ENCODE assay signal across 9 mouse cellular contexts in the genomic region with DNA sequence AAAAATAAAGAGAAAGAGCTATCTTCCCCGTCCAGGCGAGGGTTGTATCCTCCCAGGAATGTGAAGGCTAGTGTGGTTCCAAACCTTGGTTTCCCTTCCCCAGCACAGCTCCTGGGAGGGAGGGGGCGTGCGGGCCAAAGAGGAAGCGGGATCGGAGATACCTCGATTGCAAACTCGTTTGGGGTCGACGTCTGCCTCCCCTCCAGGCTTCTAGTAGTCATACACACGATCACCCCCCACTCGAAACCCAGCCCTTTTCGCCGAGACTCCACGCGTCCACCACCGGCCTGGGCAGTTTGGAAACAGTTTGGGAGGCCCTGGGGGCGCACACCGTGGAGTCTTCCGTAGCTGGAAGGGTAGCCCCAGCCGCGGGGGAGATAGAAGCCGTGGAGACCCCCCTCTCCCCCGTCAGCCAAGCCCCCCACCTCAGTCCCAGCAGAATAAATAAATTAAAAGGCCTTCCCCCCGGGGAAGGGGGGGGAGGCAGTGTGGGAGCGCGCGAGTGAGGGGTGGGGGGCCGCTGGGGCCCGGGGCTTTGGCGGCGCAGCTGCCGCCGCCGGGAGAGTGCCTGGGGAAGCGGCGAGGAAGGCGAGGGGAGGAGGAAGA. TPM values are rescaled to one million over a fixed set of nuclear protein-coding genes. Genes with fewer than 3 reads are reported as not detected.
DNase-seq lines count a peak whose midpoint lies in the region; ATAC-seq and TF ChIP-seq lines count a peak whose summit lies in the region.
"Had no signal": no experiment of that assay in that cellular context is flagged by ENCODE, and none has a peak within 500 bp of the region (broad histone marks: within the 10 kb centered on the region; RNA-seq: fewer than 3 reads in every experiment).

No protein-coding gene starts in this region.

- peak overlapping the region; percentile 98 for H3K9ac ChIP-seq in liver, adult 2 months (ENCODE audit: low read depth, low read length)
- peak overlapping the region; percentile 97 for H3K9ac ChIP-seq in midbrain, postnatal 0 days (replicated peaks; ENCODE audit: low read length, poor library complexity, severe bottlenecking)

- peaks cover 19% of the 10 kb centered on the region for H3K4me1 ChIP-seq in liver, adult 2 months (ENCODE audit: control insufficient read depth, insufficient read depth, low read length)
- H3K4me1 ChIP-seq in midbrain, postnatal 0 days (ENCODE audit: insufficient read depth, low read length) = peaks cover 14% of the 10 kb centered on the region; the same call in 1 of the 2 replicates

- H3K27ac ChIP-seq in liver, adult 2 months (replicated peaks; ENCODE audit: insufficient read depth, low read depth, low read length) = peak overlapping the region; percentile 95
- H3K27ac ChIP-seq in midbrain, postnatal 0 days (ENCODE audit: low read depth, low read length) = peak overlapping the region; percentile 99

- peak overlapping the region; percentile 89 for H3K4me3 ChIP-seq in liver, adult 2 months (ENCODE audit: insufficient read depth, low read depth, low read length)
- peak overlapping the region; percentile 91 for H3K4me3 ChIP-seq in midbrain, postnatal 0 days (ENCODE audit: low read depth, low read length)

- no peaks in the 10 kb centered on the region for H3K27me3 ChIP-seq in liver, adult 2 months (ENCODE audit: control insufficient read depth, insufficient read depth, low read length)
- no peaks in the 10 kb centered on the region for H3K27me3 ChIP-seq in midbrain, postnatal 0 days (ENCODE audit: insufficient read depth, low read length)

- peak; percentile 35; the same call in 1 of the 2 replicates for ATAC-seq in midbrain, postnatal 0 days (ENCODE audit: low FRiP score)

- DNase-seq in layer of hippocampus, adult 11-12 months (ENCODE audit: low spot score) = peak; percentile 61
- DNase-seq in layer of hippocampus, adult 18-20 months (ENCODE audit: low spot score in 2 of 2) = no peak
- DNase-seq in MN1 (ENCODE audit: low spot score) = peak; percentile 40
- DNase-seq in embryo, embryonic 9.5 days (ENCODE audit: extremely low spot score) = peak; percentile 81
- DNase-seq in heart, postnatal 25 days (ENCODE audit: low spot score) = peak; percentile 54
- no peak for DNase-seq in liver, adult 2 months (ENCODE audit: extremely low read depth, low read depth, low spot score)
- peak; percentile 74 for DNase-seq in midbrain, postnatal 0 days (ENCODE audit: low spot score)
- peak; percentile 72 to 77 for DNase-seq in thymus, postnatal 36 days

- H3K79me2 ChIP-seq in liver, adult 2 months (ENCODE audit: control insufficient read depth, insufficient read depth, low read length) = peaks cover 13% of the 10 kb centered on the region; the same call in 1 of the 2 replicates

- 3% methylated on average over 36 of the region's 38 CpGs for WGBS in liver, adult 2 months
- under 1% methylated on average over 29 of the region's 38 CpGs for WGBS in midbrain, postnatal 0 days

- TF ChIP-seq POLR2A in liver, adult 2 months (IDR thresholded peaks at IDR 0.05; ENCODE audit: extremely low read depth, insufficient read depth, low read length) = no peak

- no peak for TF ChIP-seq CTCF in liver, adult 2 months (IDR thresholded peaks at IDR 0.05; ENCODE audit: low read depth, low read length)
- TF ChIP-seq CTCF in midbrain, postnatal 0 days (IDR thresholded peaks at IDR 0.05) = no peak

- intact Hi-C loops in heart, postnatal 25 days (cut with DNase I) = no loop called here

- H3K9me3 ChIP-seq in midbrain, postnatal 0 days (ENCODE audit: low read length) = no peaks in the 10 kb centered on the region

- H3K4me2 ChIP-seq in midbrain, postnatal 0 days (ENCODE audit: low read depth, low read length, poor library complexity, severe bottlenecking) = peak overlapping the region; percentile 99

- H3K36me3 ChIP-seq in liver, adult 2 months (ENCODE audit: control insufficient read depth, insufficient read depth, low read length) = peaks cover 2% of the 10 kb centered on the region; the same call in 1 of the 2 replicates
- peaks cover 10% of the 10 kb centered on the region for H3K36me3 ChIP-seq in midbrain, postnatal 0 days (ENCODE audit: insufficient read depth, low read length)

RNA-seq across cellular contexts. Expression of a gene that starts 0.3 kb away (rescaled TPM):
- 10 to 100 TPM; 34.8 to 37.4 TPM for total RNA-seq in layer of hippocampus, adult 18-20 months (2021)
- total RNA-seq in heart, postnatal 25 days (2021) = 10 to 100 TPM; 14.4 to 18.4 TPM
- 1.8 and 3.8 TPM in 2 replicates for total RNA-seq in liver, adult 2 months (2014; rRNA removed)
- 6.0 and 7.2 TPM in 2 replicates for polyA plus RNA-seq in liver, adult 2 months (2012; rRNA removed)
- 5.3 and 5.9 TPM in 2 replicates for total RNA-seq in midbrain, postnatal 0 days (2014; rRNA removed)
- 7.2 and 8.8 TPM in 2 replicates for polyA plus RNA-seq in midbrain, postnatal 0 days (2015; fragmentation: Nextera tagmentation; extraction: Ambion mirVana)

RNA-seq across cellular contexts. Expression of a gene that starts 9.2 kb away (rescaled TPM):
- total RNA-seq in layer of hippocampus, adult 18-20 months (2021) = 10 to 100 TPM; 49.1 to 50.9 TPM
- total RNA-seq in heart, postnatal 25 days (2021) = under 1 TPM; 0.36 to 0.45 TPM
- 0.09 and 0.87 TPM in 2 replicates for total RNA-seq in liver, adult 2 months (2014; rRNA removed)
- 0.61 and 0.86 TPM in 2 replicates for polyA plus RNA-seq in liver, adult 2 months (2012; rRNA removed)
- 37.2 and 47.8 TPM in 2 replicates for total RNA-seq in midbrain, postnatal 0 days (2014; rRNA removed)
- polyA plus RNA-seq in midbrain, postnatal 0 days (2015; fragmentation: Nextera tagmentation; extraction: Ambion mirVana) = 41.7 and 45.3 TPM in 2 replicates

RNA-seq across cellular contexts. Expression of a gene that starts 27.6 kb away (rescaled TPM):
- total RNA-seq in layer of hippocampus, adult 18-20 months (2021) = 10 to 100 TPM; 26.5 to 31.5 TPM
- total RNA-seq in heart, postnatal 25 days (2021) = 10 to 100 TPM; 15.6 to 16.7 TPM
- total RNA-seq in liver, adult 2 months (2014; rRNA removed) = 29.8 and 39.8 TPM in 2 replicates
- 26.4 and 28.5 TPM in 2 replicates for polyA plus RNA-seq in liver, adult 2 months (2012; rRNA removed)
- total RNA-seq in midbrain, postnatal 0 days (2014; rRNA removed) = 26.1 and 26.5 TPM in 2 replicates
- polyA plus RNA-seq in midbrain, postnatal 0 days (2015; fragmentation: Nextera tagmentation; extraction: Ambion mirVana) = 76.3 and 81.8 TPM in 2 replicates

RNA-seq across cellular contexts. Expression of a gene that starts 40.9 kb away (rescaled TPM):
- not detected for total RNA-seq in layer of hippocampus, adult 18-20 months (2021)
- total RNA-seq in heart, postnatal 25 days (2021) = not detected
- 3,614 and 3,656 TPM in 2 replicates for total RNA-seq in liver, adult 2 months (2014; rRNA removed)
- 3,813 and 5,374 TPM in 2 replicates for polyA plus RNA-seq in liver, adult 2 months (2012; rRNA removed)
- total RNA-seq in midbrain, postnatal 0 days (2014; rRNA removed) = not detected in 2 replicates
- not detected in 2 replicates for polyA plus RNA-seq in midbrain, postnatal 0 days (2015; fragmentation: Nextera tagmentation; extraction: Ambion mirVana)
- total RNA-seq: neutrophil, adult 5-6 weeks had no signal

Comparison
In these comparisons a context has a peak if more than half of its experiments do, and no peak if none do; other contexts are left out.
1. DNase-seq: peak in layer of hippocampus, adult 11-12 months (single experiment), MN1 (single experiment), embryo, embryonic 9.5 days (single experiment), heart, postnatal 25 days (single experiment), midbrain, postnatal 0 days (single experiment) and thymus, postnatal 36 days (2 of 2); none in layer of hippocampus, adult 18-20 months (0 of 2) and liver, adult 2 months (single experiment).
2. RNA of a gene that starts 9.2 kb away (total RNA-seq): 49.1 to 50.9 TPM in layer of hippocampus, adult 18-20 months and 37.2 to 47.8 TPM in midbrain, postnatal 0 days; 0.36 to 0.45 TPM in heart, postnatal 25 days and 0.09 to 0.87 TPM in liver, adult 2 months; every median in the first group is over 10 times any median in the second.